Mouse (Mus musculus) ES-E14 (cell line): ENCODE measurements around the gene Hsf5.

ENCODE experiments used
- ZC3H11A ChIP-seq: IDR thresholded peaks from 2 replicates; pipeline ENCODE4 v1.6.1; 2012; ENCODE audit warnings: low read depth, mild to moderate bottlenecking, inconsistent platforms, low read length, borderline replicate concordance
- ZNF384 ChIP-seq: IDR thresholded peaks from 2 replicates; pipeline ENCODE4 v1.6.1; 2012; ENCODE audit warnings: low read depth, low read length, inconsistent platforms

GRCm38 (mm10) chr11:87570743-87571142 lies 46.2 kb upstream of the Hsf5 start:
- TF ChIP-seq ZNF384 (no peak), ZC3H11A (no peak)
